Mouse (Mus musculus): ENCODE measurements at regions not wholly inside any gene's neighbourhood (a gene's known extent, or its start where the extent isn't known, plus 50 kb on each side); places are given as distances from the start of the nearest gene placed in this dataset.

- POLR2A ChIA-PET, result no interaction called here
- CTCF ChIA-PET, result interaction anchor here in 1 of 4 experiments (0.6 kb wide), 1 partner anchor 827 kb away, joined by 4 read pairs; no protein-coding TSS in a partner anchor
Measured at GRCm38 (mm10) chr10:91593378-91593777, 412.3 kb upstream of the Tmpo start.

DNA sequence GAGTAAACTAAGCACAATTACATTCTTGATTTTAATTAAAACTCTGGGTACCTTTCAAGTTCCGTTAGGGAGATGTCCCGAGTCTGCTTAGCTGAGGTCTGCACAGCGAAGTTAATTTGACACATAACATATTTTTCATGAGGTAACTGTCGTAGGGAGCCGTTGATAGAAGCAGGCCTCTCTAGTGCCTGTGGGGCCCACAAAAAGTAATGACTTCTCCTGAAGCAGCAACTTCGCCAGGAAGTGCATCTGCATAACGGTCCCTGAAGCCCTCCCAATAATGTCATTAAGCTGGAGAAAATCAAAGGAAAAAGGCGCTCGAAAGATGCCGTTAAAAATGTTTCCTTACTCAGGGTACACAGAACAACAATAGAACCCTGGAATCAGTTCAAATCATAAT is 410.7 kb upstream of the Tmpo start:
- CTCF ChIA-PET, result no interaction called here
- POLR2A ChIA-PET, result no interaction called here

DNA sequence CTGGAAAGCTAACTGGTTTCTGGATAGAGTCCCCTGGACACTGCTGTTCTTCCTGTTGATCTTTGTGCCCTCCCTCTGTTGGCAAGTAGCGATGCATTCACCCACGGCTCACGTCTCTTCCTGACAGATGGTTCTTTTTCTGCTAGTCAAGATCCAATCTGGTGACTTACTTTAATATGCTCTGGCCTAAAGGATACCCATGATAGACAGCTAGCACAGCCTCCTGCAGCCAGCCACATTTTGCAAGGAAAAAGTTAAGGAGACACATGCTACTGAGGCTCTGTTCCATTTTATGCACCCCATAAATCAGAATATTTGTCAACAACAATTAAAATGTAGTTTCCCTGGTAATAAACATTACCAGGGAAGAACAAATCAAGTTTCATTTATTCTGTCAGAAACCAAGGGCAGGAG is 410.3 kb upstream of the Tmpo start:
- CTCF ChIA-PET, result no interaction called here
- POLR2A ChIA-PET, result no interaction called here

DNA sequence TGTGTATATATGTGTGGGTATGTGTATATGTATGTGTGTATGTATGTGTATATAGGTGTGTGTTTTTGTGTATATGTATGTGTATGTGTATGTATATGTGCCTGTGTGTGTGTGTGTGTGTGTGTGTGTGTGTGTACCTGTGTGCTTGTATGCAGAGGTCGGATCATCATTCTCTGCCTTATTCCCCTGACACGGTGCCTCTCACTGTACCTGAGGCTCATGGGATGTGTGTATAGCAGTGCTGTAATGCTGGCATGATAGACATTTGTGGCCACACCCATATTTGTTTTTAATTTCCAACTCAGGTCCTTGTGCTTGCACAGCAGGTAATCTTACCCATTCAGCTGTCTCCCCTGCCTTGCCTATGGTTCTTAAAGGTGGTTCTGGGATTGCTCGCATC is 402.1 kb upstream of the Tmpo start:
- POLR2A ChIA-PET, result no interaction called here
- CTCF ChIA-PET, result interaction anchor here in 1 of 4 experiments (0.6 kb wide), 1 partner anchor 123 kb away, joined by 4 read pairs; no protein-coding TSS in a partner anchor

DNA sequence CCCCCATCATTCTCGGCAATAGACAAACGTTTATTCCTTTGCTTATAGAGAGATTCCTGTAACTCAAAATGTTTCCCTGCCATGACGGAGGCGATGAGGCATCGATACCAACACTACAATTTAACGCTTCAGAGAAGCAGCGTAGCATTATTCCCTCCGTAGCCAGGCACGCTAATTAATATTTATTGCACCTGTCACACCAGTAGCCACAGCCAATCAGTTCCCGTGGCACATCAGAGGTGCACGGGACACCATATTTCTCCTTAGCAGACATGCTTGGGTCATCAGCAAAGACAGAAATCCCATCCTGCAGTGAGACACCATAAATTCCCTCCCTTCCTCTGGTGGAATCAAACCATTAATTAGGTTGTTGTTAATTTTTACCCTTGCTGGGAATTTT is 399.8 kb upstream of the Tmpo start:
- CTCF ChIA-PET, result no interaction called here
- POLR2A ChIA-PET, result no interaction called here

DNA sequence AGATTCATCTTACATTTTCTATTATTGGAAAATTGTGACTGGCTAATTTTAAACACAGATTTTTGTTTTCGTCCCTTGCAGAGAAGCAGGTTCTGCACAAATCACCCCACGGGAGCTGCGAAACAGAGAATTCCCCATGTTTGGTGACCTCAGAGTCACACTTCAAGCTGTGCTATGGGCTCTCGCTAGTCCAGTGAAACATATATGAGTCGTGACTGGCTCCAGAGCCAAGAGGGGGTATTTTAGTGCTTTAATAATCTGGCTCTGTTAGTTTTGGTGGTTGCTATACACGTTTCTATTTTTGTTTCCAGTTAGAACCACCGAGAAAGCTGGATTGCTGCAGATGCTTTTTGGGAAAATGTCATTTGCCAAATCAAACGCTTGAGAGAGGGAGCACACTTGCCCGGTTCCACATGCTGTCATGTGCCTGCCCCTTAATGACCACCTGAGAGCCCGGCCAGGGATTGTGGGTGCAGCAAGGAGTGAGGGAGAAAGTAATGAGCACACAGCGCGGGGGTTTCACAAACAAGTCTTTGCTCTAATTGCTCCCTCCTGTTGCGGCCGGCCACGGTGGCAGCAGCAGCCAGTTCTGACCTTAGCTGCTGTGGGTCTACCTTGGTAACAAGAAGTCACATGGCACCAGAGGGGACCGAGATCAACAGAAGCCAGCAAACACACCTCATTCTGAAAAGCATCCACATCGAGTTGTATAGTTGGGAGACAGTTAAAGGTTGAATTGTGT is 394.4 kb upstream of the Tmpo start:
- CTCF ChIA-PET, result no interaction called here
- POLR2A ChIA-PET, result interaction anchor here in 1 of 4 experiments (0.6 kb wide), 1 partner anchor 12 kb away, joined by 4 read pairs; no protein-coding TSS in a partner anchor

- ChIA-PET POLR2A (no interaction called here), CTCF (no interaction called here)
Measured at GRCm38 (mm10) chr10:91572796-91573195, 391.7 kb upstream of the Tmpo start.

GRCm38 (mm10) chr10:91569046-91569445 is 387.9 kb upstream of the Tmpo start:
- ChIA-PET CTCF (interaction anchor here in 1 of 4 experiments (0.5 kb wide), 1 partner anchor 1053 kb away, joined by 3 read pairs; no protein-coding TSS in a partner anchor), POLR2A (no interaction called here)

GRCm38 (mm10) chr10:91566116-91566774 is 385.1 kb upstream of the Tmpo start:
- ChIA-PET POLR2A (interaction anchor here in 1 of 4 experiments (0.5 kb wide), 1 partner anchor 671 kb away, joined by 3 read pairs; no protein-coding TSS in a partner anchor), CTCF (no interaction called here)

- ChIA-PET POLR2A (no interaction called here), CTCF (no interaction called here)
Measured at GRCm38 (mm10) chr10:91559307-91559706, 378.2 kb upstream of the Tmpo start.

GRCm38 (mm10) chr10:91548071-91548470 is 367.0 kb upstream of the Tmpo start:
- ChIA-PET CTCF (interaction anchor here in 1 of 4 experiments (0.6 kb wide), 1 partner anchor 248 kb away, joined by 5 read pairs; no protein-coding TSS in a partner anchor), POLR2A (interaction anchor here in 2 of 4 experiments (0.6 to 0.7 kb wide), 2 partner anchors 139 to 1149 kb away, joined by 3 read pairs; no protein-coding TSS in a partner anchor)

GRCm38 (mm10) chr10:91546140-91546539 is 365.0 kb upstream of the Tmpo start:
- ChIA-PET POLR2A (interaction anchor here in 1 of 4 experiments (0.5 kb wide), 1 partner anchor 26 kb away, joined by 3 read pairs; no protein-coding TSS in a partner anchor), CTCF (no interaction called here)

DNA sequence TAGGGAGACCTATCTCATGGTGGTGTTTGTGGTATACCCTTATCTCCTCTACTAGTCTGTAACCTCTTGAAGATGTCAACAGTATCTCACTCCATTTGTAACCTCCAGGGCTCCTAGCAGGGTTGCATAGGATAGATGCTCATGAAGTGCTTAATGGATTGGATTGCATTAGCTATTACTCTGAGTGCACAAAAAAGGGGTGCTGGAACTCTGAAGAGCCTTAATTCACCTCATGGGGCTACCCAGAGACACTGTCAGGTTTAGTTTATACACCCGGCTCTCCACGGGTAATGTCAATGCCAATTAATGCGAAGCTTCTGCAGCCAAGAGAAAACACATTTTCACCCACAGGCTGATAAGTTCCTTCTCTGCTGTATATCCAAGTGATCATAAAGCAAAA is 364.3 kb upstream of the Tmpo start:
- ChIA-PET CTCF (no interaction called here), POLR2A (interaction anchor here in 1 of 4 experiments (0.5 kb wide), 1 partner anchor 25 kb away, joined by 3 read pairs; no protein-coding TSS in a partner anchor)

- POLR2A ChIA-PET, result interaction anchor here in 1 of 4 experiments (0.7 kb wide), 1 partner anchor 159 kb away, joined by 3 read pairs; no protein-coding TSS in a partner anchor
- CTCF ChIA-PET, result no interaction called here
Measured at GRCm38 (mm10) chr10:91543167-91543918, 362.2 kb upstream of the Tmpo start.

GRCm38 (mm10) chr10:91542201-91542604 is 361.1 kb upstream of the Tmpo start:
- CTCF ChIA-PET, result no interaction called here
- POLR2A ChIA-PET, result interaction anchor here in 1 of 4 experiments (0.7 kb wide), 1 partner anchor 1647 kb away, joined by 3 read pairs; no protein-coding TSS in a partner anchor

- ChIA-PET POLR2A (interaction anchor here in 1 of 4 experiments (1.0 kb wide), 1 partner anchor 14 kb away, joined by 3 read pairs; no protein-coding TSS in a partner anchor), CTCF (no interaction called here)
Measured at GRCm38 (mm10) chr10:91537241-91537640, 356.1 kb upstream of the Tmpo start.

DNA sequence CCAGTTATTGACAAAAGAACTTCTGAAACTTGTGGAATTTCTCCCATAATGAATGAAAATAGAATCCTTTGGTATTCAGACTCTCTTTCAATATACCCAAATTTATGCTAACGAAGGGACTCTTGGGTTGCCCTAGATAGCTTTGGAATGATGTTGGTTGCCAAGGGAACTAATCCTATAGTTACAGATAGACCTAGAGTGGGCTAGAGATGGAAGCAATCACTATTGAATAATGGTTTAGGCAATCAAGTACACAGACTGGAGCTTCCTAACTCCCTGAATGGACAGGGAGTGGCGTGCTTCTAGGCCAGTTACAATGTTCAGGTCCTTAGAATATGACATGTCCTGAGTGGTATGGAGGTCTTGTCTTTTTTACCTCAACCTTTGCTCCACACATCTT is 354.3 kb upstream of the Tmpo start:
- POLR2A ChIA-PET, result no interaction called here
- CTCF ChIA-PET, result no interaction called here

- POLR2A ChIA-PET, result interaction anchor here in 1 of 4 experiments (0.7 kb wide), 1 partner anchor 237 kb away, joined by 3 read pairs; no protein-coding TSS in a partner anchor
- CTCF ChIA-PET, result interaction anchor here (0.6 to 2.0 kb wide), 9 partner anchors 16 to 1540 kb away, joined by 3 to 19 read pairs (median 3); no protein-coding TSS in a partner anchor
Measured at GRCm38 (mm10) chr10:91528305-91528704, 347.2 kb upstream of the Tmpo start.

DNA sequence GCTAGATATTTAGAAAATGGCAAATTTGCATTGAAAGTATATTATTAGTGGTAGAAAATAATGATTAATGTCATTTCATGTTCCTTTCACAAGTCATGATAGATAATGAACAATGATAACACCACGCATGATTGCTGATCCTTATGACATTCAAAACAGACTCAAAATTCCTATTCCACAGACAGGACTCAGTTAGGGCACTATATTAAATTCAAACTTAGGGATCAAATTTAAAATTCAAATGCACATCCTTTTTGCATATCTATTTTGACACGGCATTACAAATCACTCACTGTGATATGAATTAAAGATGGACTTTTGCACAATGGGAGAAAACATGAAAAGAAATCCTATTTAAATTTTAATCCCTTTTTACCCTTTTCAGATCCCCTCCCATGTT is 340.1 kb upstream of the Tmpo start:
- POLR2A ChIA-PET, result no interaction called here
- CTCF ChIA-PET, result no interaction called here

DNA sequence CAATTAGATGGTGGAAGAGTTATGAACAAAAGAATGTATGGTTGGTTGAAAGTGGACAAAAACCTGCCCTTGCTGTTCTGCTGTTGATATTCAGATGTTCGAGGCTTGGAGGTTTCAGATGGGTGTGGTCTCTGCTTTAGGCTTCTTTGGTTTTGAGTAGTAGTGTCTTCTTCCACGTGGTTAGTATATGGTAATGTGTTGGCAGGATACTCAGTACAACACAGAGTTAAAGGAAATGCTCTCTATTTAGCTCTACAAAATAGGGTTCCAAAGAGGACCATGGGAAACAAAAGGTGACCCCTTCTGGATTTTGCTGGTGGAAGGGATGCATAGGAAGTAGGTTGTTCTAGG is 333.9 kb upstream of the Tmpo start:
- ChIA-PET CTCF (no interaction called here), POLR2A (no interaction called here)
